Mouse (Mus musculus) central nervous system, embryonic 14 days (tissue): ENCODE data around the gene Dzank1. TPM values are rescaled to one million over a fixed set of nuclear protein-coding genes. Genes with fewer than 3 reads are reported as not detected.

Experiments
- polyA plus RNA-seq: library from polyadenylated mRNA; depleted of rRNA; stranded (reverse); fragments of >200 nt; gene quantifications from 2 replicates; pipeline ENCODE4 v1.2.3, GENCODE M21; 2012; rRNA removed

The Dzank1 gene
- 10.4 and 11.8 TPM in 2 replicates for polyA plus RNA-seq

DNA sequence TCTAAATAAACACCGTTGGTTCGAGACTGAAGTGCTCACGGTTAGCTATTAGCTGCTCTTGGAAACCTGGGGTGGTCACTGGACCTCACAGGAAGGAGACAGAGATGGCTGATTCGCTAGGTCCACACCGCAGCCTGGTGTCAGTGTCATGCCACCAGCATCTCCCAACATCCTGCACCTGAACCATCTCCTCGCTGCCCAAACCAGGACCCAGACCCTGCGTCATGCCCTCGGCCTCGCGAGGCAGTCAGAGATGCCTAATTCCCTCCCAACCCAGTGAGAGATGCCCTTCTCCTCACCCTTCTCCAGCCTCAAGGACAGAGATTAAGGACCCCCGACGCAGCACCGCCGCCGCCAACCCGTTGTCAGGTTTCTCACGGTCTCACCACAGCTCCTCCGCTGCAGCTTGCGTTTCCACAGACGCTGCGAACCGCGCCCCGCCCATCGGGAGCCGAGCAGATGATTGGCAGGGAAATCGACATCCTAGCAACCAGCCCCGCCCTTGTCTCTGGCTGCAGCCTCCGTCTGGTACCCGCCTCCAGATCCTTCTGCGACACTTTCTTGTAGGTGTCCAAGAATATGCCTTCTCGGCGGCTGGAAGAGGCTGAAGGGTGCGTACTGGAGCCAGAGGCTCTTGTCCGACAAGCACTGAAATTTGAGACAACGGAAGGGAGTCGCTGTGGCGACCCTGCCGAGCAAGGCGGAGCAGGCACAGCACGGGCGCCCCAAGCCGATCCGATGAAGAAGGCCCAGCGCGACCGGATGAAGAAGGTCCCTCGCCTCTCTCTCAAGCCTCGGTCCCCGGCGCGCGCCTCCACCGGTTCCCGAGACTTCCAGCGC lies at the start of gene Dzank1, which contains the start of gene Polr3f:
TSS of gene Dzank1 (minus strand) at position 434 of the 840 bp plus-strand sequence.
TSS of gene Polr3f (plus strand) at position 738 of the 840 bp plus-strand sequence.

DNA sequence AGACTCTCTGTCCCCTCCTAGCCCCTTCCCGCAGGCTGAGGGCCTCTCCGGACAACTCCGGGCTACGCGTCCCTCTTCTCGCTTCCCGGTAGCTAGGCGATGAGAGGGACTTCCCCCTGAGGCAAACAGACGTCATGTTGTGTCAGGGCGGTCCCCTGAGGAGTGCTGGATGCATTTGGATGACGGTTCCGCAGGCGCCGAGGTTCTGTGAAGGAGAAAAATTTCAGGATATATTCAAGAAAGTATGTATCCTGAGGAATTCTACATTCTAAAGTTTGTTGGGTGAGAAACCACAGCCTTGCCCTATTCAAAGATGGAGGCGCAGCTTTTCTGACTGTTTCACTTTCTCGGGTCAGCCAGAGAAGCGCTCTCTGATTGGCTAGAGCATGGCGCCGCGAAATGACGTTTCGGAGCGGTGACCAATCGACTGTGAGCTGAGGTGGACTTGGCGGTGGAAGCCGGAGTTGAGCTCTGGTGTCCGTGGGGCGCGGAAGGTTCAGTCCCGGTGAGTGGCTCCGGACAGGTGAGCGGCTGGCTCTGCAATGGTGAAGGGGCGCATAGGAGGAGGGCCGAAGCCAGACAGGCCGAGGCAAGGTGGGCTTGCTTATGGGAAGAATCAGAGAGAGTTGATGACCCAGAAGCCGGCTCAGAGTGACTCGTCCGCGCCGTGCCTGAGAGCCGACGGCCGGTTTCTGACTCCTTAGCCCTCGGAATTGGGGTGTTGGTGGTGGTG lies 28.8 kb upstream of the Dzank1 start, which contains the start of gene Sec23b:
TSS of gene Sec23b (plus strand) at position 410 of the 733 bp plus-strand sequence.

GRCm38 (mm10) chr2:144550529-144550928 lies 23.3 kb upstream of the Dzank1 start, which contains the start of gene Rbbp9:
TSS of gene Rbbp9 (minus strand) at chr2:144550869.

Other genes starting within 250 kb of the Dzank1 start
- 0.05 and 0.49 TPM in 2 replicates for gene Ovol2, start 195.3 kb downstream of the Dzank1 start, polyA plus RNA-seq
- 31.3 and 32.8 TPM in 2 replicates for gene Kat14, start 158.4 kb downstream of the Dzank1 start, polyA plus RNA-seq
- gene Pet117, start 158.4 kb downstream of the Dzank1 start, polyA plus RNA-seq, result not detected in 2 replicates
- gene Polr3f, start 304 bp upstream of the Dzank1 start, polyA plus RNA-seq, result 23.4 and 26.0 TPM in 2 replicates
- gene Rbbp9, start 23.5 kb upstream of the Dzank1 start, polyA plus RNA-seq, result 34.3 and 34.8 TPM in 2 replicates
- gene Sec23b, start 28.8 kb upstream of the Dzank1 start, polyA plus RNA-seq, result 73.7 and 74.1 TPM in 2 replicates
- gene Smim26, start 66.6 kb upstream of the Dzank1 start, polyA plus RNA-seq, result 46.3 and 46.7 TPM in 2 replicates
- 39.0 and 42.3 TPM in 2 replicates for gene Dtd1, start 72.5 kb upstream of the Dzank1 start, polyA plus RNA-seq